Mouse (Mus musculus) heart, postnatal 4 days (tissue): ENCODE data around the gene Wnt10b. TPM values are rescaled to one million over a fixed set of nuclear protein-coding genes. Genes with fewer than 3 reads are reported as not detected.

Experiments
- DNase-seq: peaks from one replicate; pipeline ENCODE4 v3.0.0; 2021
- total RNA-seq, 2 experiments: library from RNA; stranded (reverse); gene quantifications; 2 replicates each; pipeline ENCODE4 v1.2.3; 2021

Gene Wnt10b
- total RNA-seq, 2 experiments from 2014 or later = 0.36 to 0.50 TPM

- peak; percentile 63 for DNase-seq
Measured at GRCm38 (mm10) chr15:98796803-98797595, 19.0 kb upstream of the Wnt10b start.

GRCm38 (mm10) chr15:98793141-98793698 lies 15.3 kb upstream of the Wnt10b start:
- DNase-seq = no peak

- DNase-seq = no peak
Measured at GRCm38 (mm10) chr15:98792233-98793020, 14.5 kb upstream of the Wnt10b start.

GRCm38 (mm10) chr15:98791771-98792170 lies 13.8 kb upstream of the Wnt10b start:
- no peak for DNase-seq

DNA sequence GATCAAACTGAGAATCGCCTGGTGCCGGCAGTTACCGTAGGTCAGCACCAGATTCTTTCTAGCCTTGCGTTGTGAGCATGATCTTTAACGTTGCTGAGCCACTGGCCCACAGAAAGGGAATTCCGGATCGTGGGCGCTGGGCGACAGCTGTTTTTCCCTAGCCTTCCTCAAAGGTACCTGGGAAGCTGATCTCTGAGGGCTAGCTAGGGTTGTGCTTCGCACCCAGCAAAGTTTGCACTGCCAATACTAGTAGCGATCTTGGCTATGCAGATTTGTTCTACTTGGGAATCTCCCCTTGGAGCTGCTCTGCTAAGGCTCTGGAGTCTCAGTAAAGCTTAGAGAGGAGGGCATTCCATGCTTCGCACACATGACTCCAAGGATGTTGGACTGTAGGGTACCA lies 13.3 kb upstream of the Wnt10b start:
- no peak for DNase-seq

GRCm38 (mm10) chr15:98790761-98791160 lies 12.8 kb upstream of the Wnt10b start:
- DNase-seq = no peak

DNA sequence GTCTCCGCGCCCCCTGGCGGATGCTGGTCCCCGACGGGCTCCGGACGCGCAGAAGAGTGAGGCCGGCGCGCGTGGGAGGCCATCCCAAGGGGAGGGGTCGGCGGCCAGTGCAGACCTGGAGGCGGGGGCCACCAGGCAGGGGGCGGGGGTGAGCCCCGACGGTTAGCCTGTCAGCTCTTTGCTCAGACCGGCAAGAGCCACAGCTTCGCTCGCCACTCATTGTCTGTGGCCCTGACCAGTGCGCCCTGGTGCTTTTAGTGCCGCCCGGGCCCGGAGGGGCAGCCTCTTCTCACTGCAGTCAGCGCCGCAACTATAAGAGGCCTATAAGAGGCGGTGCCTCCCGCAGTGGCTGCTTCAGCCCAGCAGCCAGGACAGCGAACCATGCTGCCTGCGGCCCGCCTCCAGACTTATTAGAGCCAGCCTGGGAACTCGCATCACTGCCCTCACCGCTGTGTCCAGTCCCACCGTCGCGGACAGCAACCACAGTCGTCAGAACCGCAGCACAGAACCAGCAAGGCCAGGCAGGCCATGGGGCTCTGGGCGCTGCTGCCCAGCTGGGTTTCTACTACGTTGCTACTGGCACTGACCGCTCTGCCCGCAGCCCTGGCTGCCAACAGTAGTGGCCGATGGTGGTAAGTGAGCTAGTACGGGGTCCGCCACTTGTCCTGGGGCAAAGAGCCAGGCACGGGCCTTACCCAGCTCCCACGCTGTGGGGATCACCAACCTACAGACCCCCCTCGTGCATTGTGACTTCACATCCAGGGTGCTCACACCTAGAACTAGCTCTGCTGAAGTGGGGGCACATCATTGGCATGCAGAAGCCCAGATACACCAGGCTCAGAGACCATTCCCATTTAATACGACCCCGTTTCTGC lies 11.9 kb upstream of the Wnt10b start, which contains the start of gene Wnt1:
TSS of gene Wnt1 (plus strand) at position 197 of the 875 bp plus-strand sequence.
- DNase-seq = peak; percentile 76

GRCm38 (mm10) chr15:98788972-98789660 lies 11.2 kb upstream of the Wnt10b start:
- no peak for DNase-seq

DNA sequence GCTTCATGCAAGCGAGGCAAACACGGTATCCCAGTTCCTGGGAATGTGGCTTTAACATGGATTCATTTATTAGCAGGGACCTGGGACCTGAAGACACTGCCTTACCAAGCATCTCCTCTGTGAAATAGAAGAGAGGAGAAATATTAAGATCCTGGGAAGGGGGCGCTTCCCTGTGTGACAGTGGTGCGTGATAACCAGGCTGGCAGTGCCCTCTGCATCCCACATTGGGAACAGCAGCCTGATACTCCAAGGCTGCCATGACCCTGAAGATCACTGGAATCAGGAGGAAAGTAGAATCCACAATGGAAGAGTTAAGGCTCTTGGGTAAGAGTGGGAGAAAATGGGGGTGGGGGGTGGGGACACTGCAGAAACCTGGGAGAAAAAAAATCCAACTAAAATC lies 10.0 kb upstream of the Wnt10b start:
- DNase-seq = no peak

- no peak for DNase-seq
Measured at GRCm38 (mm10) chr15:98785744-98786143, 7.8 kb upstream of the Wnt10b start.

GRCm38 (mm10) chr15:98781166-98781565 lies 3.2 kb upstream of the Wnt10b start:
- DNase-seq = no peak

DNA sequence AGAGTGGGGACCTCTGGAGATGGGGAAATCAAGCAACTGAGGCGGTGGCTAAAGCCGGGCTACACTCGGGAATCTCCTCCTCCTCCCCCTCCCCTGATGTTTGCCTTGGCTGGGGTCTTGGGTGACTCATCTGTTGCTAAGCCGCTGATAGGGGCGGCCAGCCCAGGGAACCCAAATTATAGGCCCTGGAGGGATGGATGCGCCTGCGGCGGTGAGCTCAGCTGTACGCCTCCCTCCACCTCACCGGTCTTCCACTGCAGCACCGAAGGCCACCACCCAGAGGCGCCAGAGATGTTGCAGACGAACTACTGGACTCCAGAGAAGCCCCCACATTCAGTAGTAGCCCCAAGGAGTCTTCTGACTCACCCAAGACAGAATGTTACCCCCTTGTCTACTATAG lies 2.6 kb upstream of the Wnt10b start:
- DNase-seq = peak; percentile 62

- peak; percentile 31 for DNase-seq
Measured at GRCm38 (mm10) chr15:98780075-98780474, 2.1 kb upstream of the Wnt10b start.

GRCm38 (mm10) chr15:98778806-98779205 lies 856 bp upstream of the Wnt10b start:
- no peak for DNase-seq

GRCm38 (mm10) chr15:98778191-98778770 lies 331 bp upstream of the Wnt10b start:
- no peak for DNase-seq

- no peak for DNase-seq
Measured at GRCm38 (mm10) chr15:98777005-98777616, 839 bp downstream of the Wnt10b start.

DNA sequence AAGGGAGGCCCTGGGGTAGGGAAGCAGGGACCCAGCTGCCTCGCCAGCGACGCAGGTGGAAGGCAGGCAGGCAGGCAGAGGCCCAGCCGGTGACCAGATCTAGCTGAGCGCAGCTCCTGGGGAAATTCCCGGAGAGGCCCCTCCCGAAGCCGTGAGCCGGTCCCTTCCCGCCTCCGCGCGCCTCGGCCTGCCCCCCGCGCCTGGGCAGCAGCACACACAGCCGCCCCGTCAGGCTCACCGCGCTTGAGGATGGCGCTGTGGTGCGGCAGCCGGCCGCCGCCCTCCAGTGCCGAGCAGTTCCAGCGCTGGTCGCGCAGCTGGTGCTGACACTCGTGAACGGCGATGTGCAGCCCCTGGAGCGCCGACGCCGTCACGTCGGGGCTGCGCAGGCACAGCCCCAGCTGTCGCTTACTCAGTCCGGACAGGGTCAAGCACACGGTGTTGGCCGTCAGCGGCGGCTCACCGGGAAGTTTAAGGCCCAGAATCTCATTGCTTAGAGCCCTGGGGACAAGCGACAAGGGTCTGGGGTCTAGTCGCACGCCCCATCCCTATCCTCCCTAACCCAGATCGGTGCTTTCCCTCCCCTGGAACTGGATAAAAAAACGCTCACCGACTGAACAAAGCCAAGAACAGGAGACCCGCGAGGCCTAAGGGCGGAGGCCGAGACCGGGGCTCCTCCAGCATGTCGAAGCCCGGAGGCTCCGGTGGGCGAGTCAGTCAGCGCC lies 1.5 kb downstream of the Wnt10b start:
- DNase-seq = peak; percentile 36

GRCm38 (mm10) chr15:98775533-98775932 lies 2.4 kb downstream of the Wnt10b start:
- no peak for DNase-seq

- no peak for DNase-seq
Measured at GRCm38 (mm10) chr15:98774096-98774495, 3.9 kb downstream of the Wnt10b start.
